Mouse (Mus musculus) T-helper 1 cell (primary cell): ENCODE measurements around the gene Nf1.

ENCODE experiments used
- in situ Hi-C: fragments of 300-600 bp; cut with MboI, MseI; formaldehyde crosslinking; loops from one replicate; pipeline ENCODE4 v1.15.1; 2025; ENCODE audit warnings: high pct_unique_total_duplicates

Gene Nf1

GRCm38 (mm10) chr11:79328060-79328459, 11.4 kb upstream of the Nf1 start:
- in situ Hi-C loops, result no loop called here

- in situ Hi-C loops, result no loop called here
Observed at GRCm38 (mm10) chr11:79329585-79329984, 9.9 kb upstream of the Nf1 start.

GRCm38 (mm10) chr11:79335077-79335476, 4.4 kb upstream of the Nf1 start:
- in situ Hi-C loops, result no loop called here

GRCm38 (mm10) chr11:79336722-79337267, 2.7 kb upstream of the Nf1 start:
- in situ Hi-C loops, result no loop called here

- in situ Hi-C loops, result no loop called here
Observed at GRCm38 (mm10) chr11:79338621-79339020, 872 bp upstream of the Nf1 start.

- in situ Hi-C loops, result no loop called here
Observed at GRCm38 (mm10) chr11:79339808-79340781, 602 bp downstream of the Nf1 start.

GRCm38 (mm10) chr11:79356995-79357394, 17.5 kb downstream of the Nf1 start:
- in situ Hi-C loops, result no loop called here

- in situ Hi-C loops, result no loop called here
Observed at GRCm38 (mm10) chr11:79357397-79357796, 17.9 kb downstream of the Nf1 start.

GRCm38 (mm10) chr11:79364956-79365355, 25.5 kb downstream of the Nf1 start:
- in situ Hi-C loops, result no loop called here

GRCm38 (mm10) chr11:79366284-79366683, 26.8 kb downstream of the Nf1 start:
- in situ Hi-C loops, result no loop called here

GRCm38 (mm10) chr11:79373031-79373430, 33.5 kb downstream of the Nf1 start:
- in situ Hi-C loops, result no loop called here

- in situ Hi-C loops, result no loop called here
Observed at GRCm38 (mm10) chr11:79398336-79398735, 58.8 kb downstream of the Nf1 start.

- in situ Hi-C loops, result loop anchor here (5.0 kb wide), 1 partner anchor 91 kb away; no protein-coding TSS in a partner anchor
Observed at GRCm38 (mm10) chr11:79403625-79404319, 64.3 kb downstream of the Nf1 start.

- in situ Hi-C loops, result no loop called here
Observed at GRCm38 (mm10) chr11:79413761-79414513, 74.4 kb downstream of the Nf1 start.

GRCm38 (mm10) chr11:79422496-79422895, 83.0 kb downstream of the Nf1 start:
- in situ Hi-C loops, result no loop called here

- in situ Hi-C loops, result no loop called here
Observed at GRCm38 (mm10) chr11:79426571-79426970, 87.1 kb downstream of the Nf1 start.

GRCm38 (mm10) chr11:79427638-79428037, 88.1 kb downstream of the Nf1 start:
- in situ Hi-C loops, result no loop called here

- in situ Hi-C loops, result no loop called here
Observed at GRCm38 (mm10) chr11:79435252-79435651, 95.8 kb downstream of the Nf1 start.

GRCm38 (mm10) chr11:79448361-79448760, 108.9 kb downstream of the Nf1 start:
- in situ Hi-C loops, result no loop called here

- in situ Hi-C loops, result no loop called here
Observed at GRCm38 (mm10) chr11:79452966-79453365, 113.5 kb downstream of the Nf1 start.

- in situ Hi-C loops, result no loop called here
Observed at GRCm38 (mm10) chr11:79457928-79458327, 118.4 kb downstream of the Nf1 start.

GRCm38 (mm10) chr11:79459846-79460245, 120.4 kb downstream of the Nf1 start:
- in situ Hi-C loops, result no loop called here
